Mouse (Mus musculus) MEL (cell line): ENCODE data around the gene Orai1. TPM values are rescaled to one million over a fixed set of nuclear protein-coding genes. Genes with fewer than 3 reads are reported as not detected.

ENCODE experiments used
- DNase-seq: peaks from one replicate; pipeline ENCODE4 v3.0.0; 2011; ENCODE audit warnings: low read depth, low spot score
- H3K27ac ChIP-seq: 2 replicates; pipeline ENCODE4 v1.5.1; 2012; ENCODE audit warnings: low read depth, mild to moderate bottlenecking, control low read depth, low read length, moderate library complexity; ENCODE audit not compliant: control insufficient read depth
- H3K27me3 ChIP-seq, 2 experiments: fragments of 150-350 bp in 1 of 2; sonication (generic) in 1 of 2; 2 replicates each; pipeline ENCODE4 v1.6.1; 2012; ENCODE audit warnings: low read length in 2 of 2, mild to moderate bottlenecking in 2 of 2, improper control_type of control experiment in 1 of 2, moderate library complexity in 1 of 2; ENCODE audit not compliant: insufficient read depth in 2 of 2, control insufficient read depth in 1 of 2
- H3K36me3 ChIP-seq, 2 experiments: 2 replicates each; pipeline ENCODE4 v1.6.1; 2012 to 2014; ENCODE audit warnings: low read length in 2 of 2, improper control_type of control experiment in 1 of 2, inconsistent platforms in 1 of 2, mild to moderate bottlenecking in 1 of 2; ENCODE audit not compliant: insufficient read depth in 2 of 2, control insufficient read depth in 1 of 2
- H3K4me1 ChIP-seq, 2 experiments: fragments of 150-350 bp in 1 of 2; sonication (generic) in 1 of 2; 2 replicates each; pipeline ENCODE4 v1.6.1; 2012; ENCODE audit warnings: low read length in 2 of 2, improper control_type of control experiment in 1 of 2, mild to moderate bottlenecking in 1 of 2; ENCODE audit not compliant: insufficient read depth in 2 of 2, control insufficient read depth in 1 of 2
- H3K4me3 ChIP-seq, 2 experiments: fragments of 150-350 bp in 1 of 2; sonication (generic) in 1 of 2; 2 replicates each; pipeline ENCODE4 v1.5.1; 2012; ENCODE audit warnings: low read depth in 2 of 2, low read length in 2 of 2, mild to moderate bottlenecking in 2 of 2, moderate library complexity in 2 of 2, control low read depth in 1 of 2, improper control_type of control experiment in 1 of 2; ENCODE audit not compliant: control insufficient read depth in 1 of 2, insufficient read depth in 1 of 2
- H3K79me2 ChIP-seq: 2 replicates; pipeline ENCODE4 v1.6.1; 2012; ENCODE audit warnings: mild to moderate bottlenecking, low read length, moderate library complexity; ENCODE audit not compliant: control insufficient read depth, poor library complexity, insufficient read depth
- H3K9ac ChIP-seq: 2 replicates; pipeline ENCODE4 v1.6.1; 2012; ENCODE audit warnings: low read depth, mild to moderate bottlenecking, control low read depth, low read length, moderate library complexity; ENCODE audit not compliant: control insufficient read depth, poor library complexity, severe bottlenecking
- H3K9me3 ChIP-seq: fragments of 150-350 bp; sonication (generic); replicated peaks from 2 replicates; pipeline ENCODE4 v1.6.1; 2012; ENCODE audit warnings: mild to moderate bottlenecking, low read length, improper control_type of control experiment, moderate library complexity; ENCODE audit not compliant: insufficient read depth
- CHD1 ChIP-seq: IDR thresholded peaks from 2 replicates; pipeline ENCODE4 v1.6.1; 2012; ENCODE audit warnings: low read depth, mild to moderate bottlenecking, inconsistent platforms, low read length, improper control_type of control experiment
- CHD2 ChIP-seq: IDR thresholded peaks from 2 replicates; pipeline ENCODE4 v1.6.1; 2011; ENCODE audit warnings: low read length, improper control_type of control experiment
- EP300 ChIP-seq, 2 experiments: IDR thresholded peaks; 2 replicates each; pipeline ENCODE4 v1.6.1; 2011; ENCODE audit warnings: improper control_type of control experiment in 2 of 2, low read length in 2 of 2, low read depth in 1 of 2, mild to moderate bottlenecking in 1 of 2
- GATA1 ChIP-seq: IDR thresholded peaks from 2 replicates; pipeline ENCODE4 v1.6.1; 2011; ENCODE audit warnings: low read depth, low read length, improper control_type of control experiment
- HCFC1 ChIP-seq: IDR thresholded peaks from 2 replicates; pipeline ENCODE4 v1.6.1; 2012; ENCODE audit warnings: low read depth, mild to moderate bottlenecking, inconsistent platforms, low read length, improper control_type of control experiment, moderate library complexity
- MAZ ChIP-seq: IDR thresholded peaks from 2 replicates; pipeline ENCODE4 v1.6.1; 2012; ENCODE audit warnings: low read depth, mild to moderate bottlenecking, inconsistent platforms, low read length, improper control_type of control experiment
- MYB ChIP-seq: IDR thresholded peaks from 2 replicates; pipeline ENCODE4 v1.6.1; 2011; ENCODE audit warnings: mild to moderate bottlenecking, low read depth, low read length, improper control_type of control experiment
- NELFE ChIP-seq: IDR thresholded peaks from 2 replicates; pipeline ENCODE4 v1.6.1; 2011; ENCODE audit warnings: low read depth, low read length, improper control_type of control experiment
- POLR2A ChIP-seq, 2 experiments: IDR thresholded peaks; 2 replicates each; pipeline ENCODE4 v1.6.1; 2011 to 2012; ENCODE audit warnings: low read length in 2 of 2, mild to moderate bottlenecking in 2 of 2, control low read depth in 1 of 2, improper control_type of control experiment in 1 of 2, low read depth in 1 of 2, moderate library complexity in 1 of 2; ENCODE audit not compliant: control insufficient read depth in 1 of 2, insufficient read depth in 1 of 2, poor library complexity in 1 of 2
- POLR2AphosphoS2 ChIP-seq: IDR thresholded peaks from 2 replicates; pipeline ENCODE4 v1.6.1; 2011; ENCODE audit warnings: low read length, improper control_type of control experiment
- POLR2AphosphoS5 ChIP-seq: IDR thresholded peaks from 2 replicates; pipeline ENCODE4 v1.6.1; 2012; ENCODE audit warnings: low read depth, borderline replicate concordance, mild to moderate bottlenecking, inconsistent platforms, low read length, moderate library complexity, mixed read lengths
- SIN3A ChIP-seq: IDR thresholded peaks from 2 replicates; pipeline ENCODE4 v1.6.1; 2012; ENCODE audit warnings: low read length, improper control_type of control experiment, inconsistent platforms
- UBTF ChIP-seq: IDR thresholded peaks from 2 replicates; pipeline ENCODE4 v1.6.1; 2012; ENCODE audit warnings: low read depth, mild to moderate bottlenecking, inconsistent platforms, low read length, improper control_type of control experiment, moderate library complexity, borderline replicate concordance; ENCODE audit not compliant: insufficient read depth
- USF1 ChIP-seq: IDR thresholded peaks from 2 replicates; pipeline ENCODE4 v1.6.1; 2014; ENCODE audit warnings: low read depth, mild to moderate bottlenecking, inconsistent platforms, low read length, improper control_type of control experiment, moderate library complexity
- ZNF384 ChIP-seq: IDR thresholded peaks from 2 replicates; pipeline ENCODE4 v1.6.1; 2012; ENCODE audit warnings: low read depth, mild to moderate bottlenecking, inconsistent platforms, low read length, improper control_type of control experiment
- polyA plus RNA-seq, 2 experiments: library from polyadenylated mRNA; stranded (reverse) in 1 of 2; unstranded in 1 of 2; fragments of >175 nt in 1 of 2; fragments of >200 nt in 1 of 2; gene quantifications; 2 replicates each; pipeline versions ENCODE4 v1.2.1 to v1.2.4; 2012; ENCODE audit warnings: low replicate concordance in 2 of 2, low read depth in 1 of 2; ENCODE audit not compliant: insufficient read length in 2 of 2, insufficient read depth in 1 of 2, missing spikeins in 1 of 2
- total RNA-seq: library from RNA; depleted of rRNA; stranded (reverse); fragments of 300-350 nt; gene quantifications from 2 replicates; pipeline ENCODE4 v1.2.3, GENCODE M21; 2012

Gene Orai1
- total and polyA plus RNA-seq, 3 experiments: 4.7 to 13.3 TPM; not detected in 1

- peaks cover 0 to 14% of the 10 kb centered on the region in 2 experiments; a peak in 2 of 4 replicates for H3K36me3 ChIP-seq
- no peak overlapping the region for H3K9ac ChIP-seq
- no peak overlapping the region for H3K27ac ChIP-seq
- H3K4me3 ChIP-seq: no peak overlapping the region
- H3K4me1 ChIP-seq: peaks cover 7 to 14% of the 10 kb centered on the region in 2 experiments
- no peaks in the 10 kb centered on the region for H3K79me2 ChIP-seq
- DNase-seq: no peak
- TF ChIP-seq USF1 (no peak), UBTF (no peak)
- TF ChIP-seq, all 39 proteins: peak for 0
- Histone ChIP-seq H3K9me3 (no peaks in the 10 kb centered on the region), H3K27me3 (no peaks in the 10 kb centered on the region)
Observed at GRCm38 (mm10) chr5:123021438-123021837, 6.6 kb downstream of the Orai1 start.

- H3K9me3 ChIP-seq: no peaks in the 10 kb centered on the region
- H3K4me1 ChIP-seq: peaks cover 7 to 28% of the 10 kb centered on the region in 2 experiments
Observed at GRCm38 (mm10) chr5:123023049-123023448, 8.2 kb downstream of the Orai1 start.

GRCm38 (mm10) chr5:123024312-123024711 lies 9.4 kb downstream of the Orai1 start:
- DNase-seq: no peak
- H3K9ac ChIP-seq: no peak overlapping the region
- no peak overlapping the region for H3K27ac ChIP-seq
- H3K79me2 ChIP-seq: no peaks in the 10 kb centered on the region
- H3K4me3 ChIP-seq: no peak overlapping the region
- H3K36me3 ChIP-seq: peaks cover 0 to 18% of the 10 kb centered on the region in 2 experiments; a peak in 2 of 4 replicates
- H3K4me1 ChIP-seq: peaks cover 7 to 28% of the 10 kb centered on the region in 2 experiments
- H3K27me3 ChIP-seq: no peaks in the 10 kb centered on the region
- no peak for TF ChIP-seq CHD2
- no peak for TF ChIP-seq POLR2AphosphoS2
- TF ChIP-seq UBTF: no peak
- no peak for TF ChIP-seq SIN3A
- H3K9me3 ChIP-seq: no peaks in the 10 kb centered on the region

More at GRCm38 (mm10) chr5:123023049-123023448, 8.2 kb downstream of the Orai1 start:
- no peak overlapping the region for H3K4me3 ChIP-seq
- DNase-seq: no peak
- H3K36me3 ChIP-seq: peaks cover 0 to 18% of the 10 kb centered on the region in 2 experiments; a peak in 2 of 4 replicates
- no peak overlapping the region for H3K9ac ChIP-seq
- H3K27me3 ChIP-seq: no peaks in the 10 kb centered on the region
- H3K27ac ChIP-seq: no peak overlapping the region
- H3K79me2 ChIP-seq: no peaks in the 10 kb centered on the region
- TF ChIP-seq POLR2A (IDR thresholded peaks at IDR 0.05; ENCODE audit: control insufficient read depth in 1 of 2, insufficient read depth in 1 of 2, low read depth in 1 of 2, low read length in 2 of 2, poor library complexity in 1 of 2): no peak
- TF ChIP-seq ZNF384: no peak
- TF ChIP-seq EP300 (IDR thresholded peaks at IDR 0.05; ENCODE audit: low read depth in 1 of 2, low read length in 2 of 2): no peak
- no peak for TF ChIP-seq GATA1
- no peak for TF ChIP-seq MAZ
- no peak for TF ChIP-seq USF1
- TF ChIP-seq NELFE: no peak
- no peak for TF ChIP-seq CHD1
- no peak for TF ChIP-seq CHD2
- TF ChIP-seq POLR2AphosphoS5: no peak
- TF ChIP-seq MYB: no peak
- no peak for TF ChIP-seq HCFC1
- no peak for TF ChIP-seq UBTF
